Mouse (Mus musculus) lung, embryonic 16.5 days (tissue): Measurements from ENCODE around the gene Ewsr1. TPM values are rescaled to one million over a fixed set of nuclear protein-coding genes. Genes with fewer than 3 reads are reported as not detected.

ENCODE experiments used
- ATAC-seq: fragments of 200-750 bp; cut with Nextera tagmentation; 2 replicates; pipeline ENCODE4 v1.8.0; 2017; ENCODE audit warnings: low read depth, mild to moderate bottlenecking, moderate library complexity
- H3K27ac ChIP-seq: fragments of 300-500 bp; sonication (generic); 2 replicates; pipeline ENCODE4 v1.5.1; 2014; ENCODE audit warnings: mild to moderate bottlenecking, control low read depth, low read length
- H3K27me3 ChIP-seq: fragments of 300-500 bp; sonication (generic); 2 replicates; pipeline ENCODE4 v1.6.1; 2014; ENCODE audit warnings: low read depth, low read length, mixed read lengths; ENCODE audit not compliant: control insufficient read depth, insufficient read depth
- H3K36me3 ChIP-seq: fragments of 300-500 bp; sonication (generic); 2 replicates; pipeline ENCODE4 v1.6.1; 2014; ENCODE audit warnings: low read length; ENCODE audit not compliant: control insufficient read depth, insufficient read depth
- H3K4me1 ChIP-seq: fragments of 300-500 bp; sonication (generic); replicated peaks from 2 replicates; pipeline ENCODE4 v1.6.1; 2014; ENCODE audit warnings: low read length, mixed read lengths; ENCODE audit not compliant: control insufficient read depth, insufficient read depth
- H3K4me2 ChIP-seq: fragments of 300-500 bp; sonication (generic); 2 replicates; pipeline ENCODE4 v1.6.1; 2014; ENCODE audit warnings: low read depth, low read length, control low read depth
- H3K4me3 ChIP-seq: fragments of 300-500 bp; sonication (generic); 2 replicates; pipeline ENCODE4 v1.5.1; 2014; ENCODE audit warnings: mild to moderate bottlenecking, low read length, control low read depth
- H3K9ac ChIP-seq: fragments of 300-500 bp; sonication (generic); 2 replicates; pipeline ENCODE4 v1.6.1; 2014; ENCODE audit warnings: low read length, control low read depth
- H3K9me3 ChIP-seq: fragments of 300-500 bp; sonication (generic); 2 replicates; pipeline ENCODE4 v1.6.1; 2016; ENCODE audit warnings: low read length; ENCODE audit not compliant: control insufficient read depth
- WGBS: fragments of 180-500 bp; shearing (Covaris S2); extraction: QIAGEN DNeasy Blood & Tissue Kit; methylation state at CpG from one replicate; pipeline ENCODE4 v1.1.7; 2014; 5-methylcytosine and 5-hydroxymethylcytosine counted together
- polyA plus RNA-seq: library from polyadenylated mRNA; unstranded; fragments of >200 nt; fragmentation: Nextera tagmentation; extraction: Ambion mirVana; gene quantifications from 2 replicates; pipeline ENCODE4 v1.2.1, GENCODE M21; 2015

Gene Ewsr1
- polyA plus RNA-seq, 1 experiment from 2014 or later = 717 TPM

GRCm38 (mm10) chr11:5062326-5062725 lies 36.7 kb downstream of the Ewsr1 start:
- H3K9me3 ChIP-seq = no peaks in the 10 kb centered on the region
- 30% methylated on average over 13 of the region's 13 CpGs for WGBS
- peaks cover 46% of the 10 kb centered on the region for H3K27me3 ChIP-seq

DNA sequence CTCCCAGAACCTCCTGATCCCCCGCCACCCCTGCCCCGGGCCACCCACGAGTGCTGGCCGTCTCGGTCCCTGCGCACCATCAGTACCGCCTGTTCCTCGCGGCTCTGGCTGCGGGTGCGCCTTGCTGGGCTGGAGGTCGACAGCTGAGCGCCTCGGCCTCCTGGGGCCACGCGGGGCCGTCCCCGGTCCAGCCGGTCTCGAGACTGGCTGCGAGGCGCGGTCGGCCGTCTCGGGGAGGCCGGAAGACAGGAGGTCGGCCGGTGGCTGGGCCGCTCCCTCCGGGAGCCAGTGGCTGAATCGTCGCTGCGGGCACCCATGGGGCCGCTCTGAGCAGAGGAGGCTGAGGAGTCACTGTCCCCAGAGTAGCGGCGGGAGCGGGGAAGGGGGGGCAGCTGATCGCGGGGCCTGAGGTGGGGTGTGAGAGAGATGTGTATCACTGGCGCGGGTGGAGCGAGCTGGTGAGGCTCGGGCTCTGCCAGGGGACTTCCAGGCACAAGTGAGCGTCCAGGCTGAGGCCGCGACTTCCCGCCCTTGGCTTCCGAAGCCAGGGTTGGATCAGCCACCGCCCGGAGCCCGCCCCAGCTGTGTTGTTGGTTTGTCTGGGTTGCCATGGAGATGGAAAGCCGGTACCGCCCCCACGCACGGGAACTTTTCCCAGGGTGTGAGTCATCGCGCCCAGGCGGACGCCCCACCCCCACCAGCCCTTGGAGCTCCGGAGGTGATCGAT lies 37.5 kb downstream of the Ewsr1 start:
- Histone ChIP-seq H3K27ac (no peak overlapping the region), H3K9ac (peak overlapping the region; percentile 32), H3K4me1 (peaks cover 31% of the 10 kb centered on the region), H3K27me3 (peaks cover 53% of the 10 kb centered on the region), H3K9me3 (no peaks in the 10 kb centered on the region), H3K4me3 (peak overlapping the region; percentile 46), H3K36me3 (no peaks in the 10 kb centered on the region), H3K4me2 (peak overlapping the region; percentile 64)
- 4% methylated on average over 62 of the region's 62 CpGs for WGBS
- ATAC-seq = peak; percentile 52

More at GRCm38 (mm10) chr11:5062326-5062725, 36.7 kb downstream of the Ewsr1 start:
- H3K4me1 ChIP-seq = peaks cover 31% of the 10 kb centered on the region
- H3K27ac ChIP-seq = no peak overlapping the region
- no peaks in the 10 kb centered on the region for H3K36me3 ChIP-seq
- peak overlapping the region; percentile 32 for H3K9ac ChIP-seq
- peak overlapping the region; percentile 64 for H3K4me2 ChIP-seq
- peak overlapping the region; percentile 46 for H3K4me3 ChIP-seq
- no peak for ATAC-seq

DNA sequence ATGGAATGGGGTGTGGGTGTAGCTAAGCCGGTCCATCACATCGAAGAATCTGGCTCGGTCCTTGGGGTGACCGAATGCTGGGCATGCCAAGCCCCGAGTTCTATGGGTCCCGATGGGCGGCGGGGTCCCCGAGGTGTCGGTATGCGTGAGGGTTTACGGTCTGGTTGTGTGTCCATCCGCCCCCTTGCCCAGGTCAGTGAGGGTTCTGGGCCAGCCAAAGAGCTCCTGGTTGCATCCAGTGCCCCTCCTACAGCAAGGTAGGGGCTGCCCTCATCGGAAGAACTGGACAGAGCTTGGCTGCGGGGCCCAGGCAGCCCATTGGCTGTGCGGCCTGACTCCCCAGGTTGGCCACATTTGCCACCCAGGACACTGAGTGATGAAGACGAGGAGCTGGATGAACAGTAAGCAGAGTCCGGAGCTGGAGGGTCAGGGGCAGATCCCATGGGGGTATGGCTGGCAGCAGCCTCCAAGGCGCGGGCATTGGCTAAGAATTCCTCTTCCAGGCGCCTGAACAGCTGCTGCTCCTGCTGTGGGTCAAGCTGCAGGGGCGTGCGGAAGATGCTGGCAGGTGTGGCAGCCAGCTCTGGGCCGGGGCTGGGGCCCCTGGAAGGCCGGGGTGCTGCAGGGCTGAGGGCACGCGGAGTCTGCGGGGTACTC lies 38.2 kb downstream of the Ewsr1 start:
- Histone ChIP-seq H3K4me1 (peaks cover 31% of the 10 kb centered on the region), H3K27ac (no peak overlapping the region), H3K4me3 (peak overlapping the region; percentile 46), H3K36me3 (no peaks in the 10 kb centered on the region), H3K9ac (peak overlapping the region; percentile 32), H3K9me3 (no peaks in the 10 kb centered on the region), H3K4me2 (peak overlapping the region; percentile 64), H3K27me3 (peaks cover 60% of the 10 kb centered on the region)
- WGBS = 60% methylated on average over 28 of the region's 28 CpGs
- ATAC-seq = no peak

DNA sequence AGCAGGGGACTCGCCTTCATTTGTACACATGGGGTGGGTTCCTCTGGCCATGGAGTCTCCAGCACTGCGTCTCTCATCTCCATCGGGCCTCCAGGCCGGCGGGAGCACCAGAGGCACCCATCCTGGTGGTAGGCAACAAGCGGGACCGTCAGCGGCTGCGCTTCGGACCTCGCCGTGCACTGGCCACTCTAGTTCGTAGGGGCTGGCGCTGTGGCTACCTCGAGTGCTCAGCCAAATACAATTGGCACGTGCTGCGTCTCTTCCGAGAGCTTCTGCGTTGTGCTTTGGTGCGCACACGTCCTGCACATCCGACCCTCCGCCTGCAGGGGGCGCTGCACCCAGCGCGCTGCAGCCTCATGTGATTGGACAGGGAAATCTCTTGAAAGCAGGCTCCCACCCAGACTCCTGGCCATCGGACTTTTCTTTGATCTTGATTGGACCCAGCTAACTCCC lies 39.3 kb downstream of the Ewsr1 start:
- peaks cover 63% of the 10 kb centered on the region for H3K27me3 ChIP-seq
- H3K4me1 ChIP-seq = peaks cover 31% of the 10 kb centered on the region
- H3K9me3 ChIP-seq = no peaks in the 10 kb centered on the region
- ATAC-seq = no peak
- no peak overlapping the region for H3K4me3 ChIP-seq
- no peak overlapping the region for H3K27ac ChIP-seq
- 11% methylated on average over 27 of the region's 27 CpGs for WGBS
- no peaks in the 10 kb centered on the region for H3K36me3 ChIP-seq
- H3K4me2 ChIP-seq = no peak overlapping the region
- H3K9ac ChIP-seq = no peak overlapping the region

DNA sequence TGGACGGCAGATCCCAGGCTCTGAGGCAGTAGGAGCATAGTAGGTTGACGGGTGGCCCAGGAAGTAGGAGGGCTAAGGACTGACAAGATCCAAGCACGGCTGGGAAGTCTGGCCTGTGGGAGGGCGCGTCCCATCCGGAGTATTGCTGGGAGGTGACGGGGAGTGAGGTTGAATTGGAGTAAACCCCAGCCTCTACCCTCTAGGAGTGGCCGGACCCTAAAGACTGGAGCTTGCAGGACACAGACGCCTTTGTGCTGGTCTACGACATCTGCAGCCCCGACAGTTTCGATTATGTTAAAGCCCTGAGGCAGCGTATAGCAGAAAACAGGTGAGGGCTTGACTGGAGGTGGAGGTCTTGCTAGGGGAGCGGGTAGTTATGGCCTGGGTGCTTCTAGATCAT lies 39.8 kb downstream of the Ewsr1 start:
- H3K36me3 ChIP-seq = no peaks in the 10 kb centered on the region
- WGBS = 25% methylated on average over 14 of the region's 14 CpGs
- peaks cover 26% of the 10 kb centered on the region for H3K4me1 ChIP-seq
- no peak for ATAC-seq
- peaks cover 63% of the 10 kb centered on the region for H3K27me3 ChIP-seq
- no peak overlapping the region for H3K27ac ChIP-seq
- H3K4me3 ChIP-seq = no peak overlapping the region
- no peaks in the 10 kb centered on the region for H3K9me3 ChIP-seq
- H3K9ac ChIP-seq = no peak overlapping the region
- H3K4me2 ChIP-seq = no peak overlapping the region

GRCm38 (mm10) chr11:5058783-5059182 lies 40.3 kb downstream of the Ewsr1 start:
- H3K4me2 ChIP-seq = no peak overlapping the region
- no peak overlapping the region for H3K9ac ChIP-seq
- H3K27ac ChIP-seq = no peak overlapping the region
- no peaks in the 10 kb centered on the region for H3K36me3 ChIP-seq
- H3K27me3 ChIP-seq = peaks cover 63% of the 10 kb centered on the region
- no peaks in the 10 kb centered on the region for H3K9me3 ChIP-seq
- 38% methylated on average over 9 of the region's 9 CpGs for WGBS
- H3K4me1 ChIP-seq = peaks cover 25% of the 10 kb centered on the region
- ATAC-seq = no peak
- no peak overlapping the region for H3K4me3 ChIP-seq

DNA sequence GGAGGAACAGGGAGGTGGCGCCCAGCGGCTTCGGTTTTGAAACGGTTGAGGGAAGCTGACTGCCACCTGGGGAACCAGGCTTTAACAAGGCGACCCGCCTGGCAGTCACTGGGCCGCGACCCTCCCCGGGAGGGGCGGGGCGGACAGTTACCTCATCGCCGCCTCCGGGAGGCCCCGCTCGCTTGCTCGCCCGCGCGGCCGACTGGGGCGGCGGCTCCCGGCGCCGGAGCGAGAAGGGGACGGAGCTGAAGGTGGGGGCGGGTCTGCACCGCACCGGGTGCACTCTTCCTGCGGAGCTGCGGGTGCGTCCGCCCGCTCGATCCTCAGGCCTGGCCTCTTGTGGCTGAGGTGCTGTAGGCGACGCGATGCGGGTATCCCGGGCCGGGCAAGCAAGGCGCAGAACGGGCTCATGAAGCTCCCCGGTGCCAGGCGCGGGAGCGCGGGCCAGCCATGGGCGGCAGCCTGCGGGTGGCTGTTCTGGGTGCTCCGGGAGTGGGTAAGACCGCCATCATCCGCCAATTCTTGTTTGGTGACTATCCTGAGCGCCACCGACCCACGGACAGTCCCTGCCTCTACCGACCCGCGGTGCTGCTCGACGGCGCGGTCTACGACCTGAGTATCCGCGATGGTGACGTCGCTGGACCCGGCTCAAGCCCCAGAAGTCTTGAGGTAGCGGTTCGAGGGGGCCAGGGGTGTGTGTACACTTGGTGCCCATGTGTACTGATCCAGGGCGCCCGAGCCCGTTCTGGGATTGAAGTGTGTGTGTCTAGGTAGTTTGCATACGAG lies 41.0 kb downstream of the Ewsr1 start, which contains the start of gene Rasl10a:
Gene Rasl10a (plus strand): TSS at position 273 of the 786 bp plus-strand sequence.
- no peak for ATAC-seq
- peaks cover 25% of the 10 kb centered on the region for H3K4me1 ChIP-seq
- H3K9me3 ChIP-seq = no peaks in the 10 kb centered on the region
- peak within 1 kb of the TSS; percentile 93 for H3K4me2 ChIP-seq
- peak within 1 kb of the TSS; percentile 61 for H3K9ac ChIP-seq
- 1% methylated on average over 71 of the region's 77 CpGs for WGBS
- H3K27ac ChIP-seq = no peak within 1 kb of the TSS
- peaks cover 63% of the 10 kb centered on the region for H3K27me3 ChIP-seq
- peak within 1 kb of the TSS; percentile 54 for H3K4me3 ChIP-seq
- no peaks in the 10 kb centered on the region for H3K36me3 ChIP-seq

DNA sequence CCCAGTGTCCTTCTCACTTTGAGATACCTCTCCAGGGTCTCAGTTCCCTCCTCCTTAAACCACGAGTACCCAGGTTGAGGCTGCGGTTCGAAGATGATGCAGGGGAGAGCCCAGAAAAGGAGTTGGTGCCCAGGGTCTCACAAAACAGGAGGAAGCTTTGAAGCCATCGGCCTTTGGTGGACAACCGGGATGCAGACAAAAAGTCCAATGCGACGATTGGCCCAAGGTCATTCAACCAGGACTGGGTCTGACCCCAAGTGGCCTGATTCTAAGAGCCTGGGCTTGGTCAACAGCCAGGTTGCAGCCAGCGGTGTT lies 41.6 kb downstream of the Ewsr1 start:
- Histone ChIP-seq H3K4me2 (peak overlapping the region; percentile 93), H3K9ac (peak overlapping the region; percentile 61), H3K9me3 (no peaks in the 10 kb centered on the region), H3K36me3 (no peaks in the 10 kb centered on the region), H3K4me1 (peaks cover 24% of the 10 kb centered on the region), H3K4me3 (peak overlapping the region; percentile 54), H3K27me3 (peaks cover 61% of the 10 kb centered on the region), H3K27ac (no peak overlapping the region)
- 17% methylated on average over 8 of the region's 8 CpGs for WGBS
- no peak for ATAC-seq

- Histone ChIP-seq H3K9ac (no peak overlapping the region), H3K36me3 (no peaks in the 10 kb centered on the region), H3K4me2 (no peak overlapping the region), H3K4me3 (no peak overlapping the region), H3K27ac (no peak overlapping the region), H3K27me3 (peaks cover 57% of the 10 kb centered on the region), H3K4me1 (peaks cover 20% of the 10 kb centered on the region), H3K9me3 (no peaks in the 10 kb centered on the region)
- WGBS = 54% methylated on average over 8 of the region's 8 CpGs
- no peak for ATAC-seq
These were observed 42.0 kb downstream of the Ewsr1 start for GRCm38 (mm10) chr11:5057064-5057463.
